Mouse (Mus musculus): Measurements from ENCODE around the gene Kalrn.
A peak's percentile ranks its signal among the peaks of the same experiment; 100 is the strongest.

The Kalrn gene

GRCm38 (mm10) chr16:33927263-33927824 is 646.0 kb downstream of the Kalrn start:
- DNase-seq = no peak

GRCm38 (mm10) chr16:33923758-33924157 is 649.6 kb downstream of the Kalrn start:
- no peak for DNase-seq

- no peak for DNase-seq
These were observed 650.4 kb downstream of the Kalrn start for GRCm38 (mm10) chr16:33923001-33923316.

GRCm38 (mm10) chr16:33922111-33923000 is 651.0 kb downstream of the Kalrn start:
- DNase-seq = peak; percentile 49 to 62

GRCm38 (mm10) chr16:33921514-33921913 is 651.8 kb downstream of the Kalrn start:
- DNase-seq = no peak
